Mouse (Mus musculus) B cell, adult 62 days (primary cell): ENCODE results near the gene Gm10842. TPM values are rescaled to one million over a fixed set of nuclear protein-coding genes. Genes with fewer than 3 reads are reported as not detected.

ENCODE experiments used
- total RNA-seq: library from RNA; stranded (reverse); gene quantifications from 4 replicates; pipeline ENCODE4 v1.2.4, GENCODE M21; 2023

Gene Gm10842
- not detected in 4 replicates for total RNA-seq

GRCm38 (mm10) chr11:105146593-105146992 lies at the start of gene Gm10842:
TSS of gene Gm10842 (plus strand) at chr11:105146893.

GRCm38 (mm10) chr11:105125735-105126519 lies 20.8 kb upstream of the Gm10842 start, which contains the start of gene Mettl2:
TSS of gene Mettl2 (plus strand) at chr11:105126425.

GRCm38 (mm10) chr11:105178516-105178915 lies 31.8 kb downstream of the Gm10842 start, which contains the start of gene Tlk2:
TSS of gene Tlk2 (plus strand) at chr11:105178807.

Other genes with a start within 250 kb of the Gm10842 start
- gene Efcab3, start 83.3 kb upstream of the Gm10842 start, total RNA-seq, result not detected in 4 replicates
- gene Mettl2, start 20.5 kb upstream of the Gm10842 start, total RNA-seq, result 28.2 to 34.2 TPM (median 32.3 TPM) in 4 replicates
- 79.9 to 91.4 TPM (median 82.1 TPM) in 4 replicates for gene Tlk2, start 31.9 kb downstream of the Gm10842 start, total RNA-seq
- gene Mrc2, start 145.8 kb downstream of the Gm10842 start, total RNA-seq, result 0.33 to 1.2 TPM in 2 of 4 replicates, not detected in the others